Mouse (Mus musculus): ENCODE results near the gene Carhsp1. TPM values are rescaled to one million over a fixed set of nuclear protein-coding genes. Genes with fewer than 3 reads are reported as not detected.
A peak's percentile ranks its signal among the peaks of the same experiment; 100 is the strongest.

The Carhsp1 gene
- polyA plus RNA-seq, 1 experiment from 2014 or later: 132 TPM

DNA sequence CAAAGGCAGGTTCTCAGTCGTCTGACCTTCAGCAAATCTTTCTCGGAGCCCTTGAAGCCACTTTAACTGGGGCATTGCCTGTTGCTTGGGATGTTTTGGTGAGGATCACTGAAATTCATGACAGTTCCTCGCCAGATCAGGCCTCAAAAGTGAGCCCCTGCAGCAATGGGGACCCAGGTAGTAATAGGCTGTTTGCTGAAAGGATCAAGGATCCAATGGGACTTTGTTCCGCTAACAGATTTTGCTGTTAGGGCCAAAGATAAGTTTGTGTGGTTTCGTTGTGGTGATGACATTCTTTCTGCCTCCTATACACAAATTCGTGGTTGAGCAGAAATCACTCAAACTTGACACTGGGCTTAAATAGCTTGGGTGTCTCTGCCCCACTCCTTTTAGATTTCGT, 33.8 kb downstream of the Carhsp1 start:
- H3K27ac ChIP-seq: no peak overlapping the region

GRCm38 (mm10) chr16:8637217-8638051, 34.5 kb downstream of the Carhsp1 start, which contains the start of the genes Pmm2 and Tmem186:
Gene Pmm2, plus strand, starts transcription at chr16:8637674.
Gene Tmem186, minus strand, starts transcription at chr16:8637712.
- no peaks in the 10 kb centered on the region for H3K27me3 ChIP-seq
- peaks cover 16% of the 10 kb centered on the region; the same call in 1 of the 2 replicates for H3K4me1 ChIP-seq (replicated peaks)
- peak within 1 kb of the TSS; percentile 85 for H3K4me2 ChIP-seq
- H3K4me3 ChIP-seq (replicated peaks): peak within 1 kb of the TSS; percentile 78
- no peaks in the 10 kb centered on the region for H3K9me3 ChIP-seq
- H3K27ac ChIP-seq: peak within 1 kb of the TSS; percentile 87
- under 1% methylated on average over 59 of the region's 59 CpGs for WGBS
- ATAC-seq (ENCODE audit: insufficient number of reproducible peaks, insufficient read depth, low FRiP score, low TSS enrichment, low read depth): peak; percentile 92
- peaks cover 41% of the 10 kb centered on the region for H3K36me3 ChIP-seq
- peak within 1 kb of the TSS; percentile 79 for H3K9ac ChIP-seq (replicated peaks)

More for the DNA sequence above, 33.8 kb downstream of the Carhsp1 start:
- Histone ChIP-seq H3K4me1 (replicated peaks) (peaks cover 16% of the 10 kb centered on the region; the same call in 1 of the 2 replicates), H3K27me3 (no peaks in the 10 kb centered on the region), H3K4me2 (peak overlapping the region; percentile 85), H3K36me3 (peaks cover 43% of the 10 kb centered on the region), H3K9me3 (no peaks in the 10 kb centered on the region), H3K9ac (replicated peaks) (peak overlapping the region; percentile 76), H3K4me3 (replicated peaks) (peak overlapping the region; percentile 78)
- no peak for ATAC-seq (ENCODE audit: insufficient number of reproducible peaks, insufficient read depth, low FRiP score, low TSS enrichment, low read depth)
- WGBS: 48% methylated on average over 7 of the region's 7 CpGs

DNA sequence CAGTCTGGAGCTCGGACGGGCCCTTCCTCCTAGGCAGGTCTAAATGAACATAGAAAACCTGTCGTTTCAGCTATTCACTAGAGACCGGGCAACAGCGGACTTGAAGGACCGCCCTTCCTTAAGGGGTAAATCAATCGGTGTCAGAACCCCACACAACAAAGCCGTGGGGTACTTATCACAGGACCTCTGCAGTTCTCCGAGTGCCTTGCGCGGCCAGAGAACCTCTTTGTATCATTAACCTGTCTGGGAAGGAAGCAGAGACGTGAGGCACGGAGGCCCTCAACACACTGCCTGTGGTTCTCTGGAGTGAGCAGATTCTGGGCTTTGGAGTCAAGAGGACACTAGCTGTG, 35.1 kb downstream of the Carhsp1 start:
- H3K36me3 ChIP-seq: peaks cover 47% of the 10 kb centered on the region
- peak; percentile 39; the same call in 1 of the 2 replicates for ATAC-seq (ENCODE audit: insufficient number of reproducible peaks, insufficient read depth, low FRiP score, low TSS enrichment, low read depth)

GRCm38 (mm10) chr16:8631428-8631827, 40.5 kb downstream of the Carhsp1 start:
- Histone ChIP-seq H3K4me3 (replicated peaks) (no peak overlapping the region), H3K36me3 (peaks cover 32% of the 10 kb centered on the region)
- 93% methylated on average over 5 of the region's 5 CpGs for WGBS

More for the DNA sequence above, 35.1 kb downstream of the Carhsp1 start:
- peak overlapping the region; percentile 79 for H3K9ac ChIP-seq (replicated peaks)
- peak overlapping the region; percentile 87 for H3K27ac ChIP-seq
- under 1% methylated on average over 13 of the region's 13 CpGs for WGBS
- peak overlapping the region; percentile 78 for H3K4me3 ChIP-seq (replicated peaks)
- peak overlapping the region; percentile 85 for H3K4me2 ChIP-seq
- no peaks in the 10 kb centered on the region for H3K27me3 ChIP-seq
- peaks cover 16% of the 10 kb centered on the region; the same call in 1 of the 2 replicates for H3K4me1 ChIP-seq (replicated peaks)
- no peaks in the 10 kb centered on the region for H3K9me3 ChIP-seq

GRCm38 (mm10) chr16:8630419-8630818, 41.5 kb downstream of the Carhsp1 start:
- Histone ChIP-seq H3K4me1 (replicated peaks) (no peaks in the 10 kb centered on the region; the same call in 1 of the 2 replicates), H3K9ac (replicated peaks) (no peak overlapping the region), H3K9me3 (no peaks in the 10 kb centered on the region), H3K4me2 (no peak overlapping the region), H3K36me3 (peaks cover 26% of the 10 kb centered on the region), H3K27me3 (no peaks in the 10 kb centered on the region), H3K27ac (no peak overlapping the region), H3K4me3 (replicated peaks) (no peak overlapping the region)
- no peak for ATAC-seq (ENCODE audit: insufficient number of reproducible peaks, insufficient read depth, low FRiP score, low TSS enrichment, low read depth)
- 81% methylated on average over 2 of the region's 2 CpGs for WGBS

More at GRCm38 (mm10) chr16:8631428-8631827, 40.5 kb downstream of the Carhsp1 start:
- H3K4me2 ChIP-seq: no peak overlapping the region
- H3K4me1 ChIP-seq (replicated peaks): peaks cover 7% of the 10 kb centered on the region; the same call in 1 of the 2 replicates
- ATAC-seq (ENCODE audit: insufficient number of reproducible peaks, insufficient read depth, low FRiP score, low TSS enrichment, low read depth): no peak
- no peak overlapping the region for H3K27ac ChIP-seq
- no peaks in the 10 kb centered on the region for H3K9me3 ChIP-seq
- no peaks in the 10 kb centered on the region for H3K27me3 ChIP-seq
- H3K9ac ChIP-seq (replicated peaks): no peak overlapping the region

GRCm38 (mm10) chr16:8620315-8621115, 51.4 kb downstream of the Carhsp1 start:
- no peaks in the 10 kb centered on the region for H3K9me3 ChIP-seq
- peaks cover 30% of the 10 kb centered on the region for H3K36me3 ChIP-seq
- no peak overlapping the region for H3K27ac ChIP-seq
- H3K4me2 ChIP-seq: no peak overlapping the region
- H3K4me1 ChIP-seq (replicated peaks): no peaks in the 10 kb centered on the region
- no peaks in the 10 kb centered on the region for H3K27me3 ChIP-seq
- no peak overlapping the region for H3K9ac ChIP-seq (replicated peaks)
- ATAC-seq (ENCODE audit: insufficient number of reproducible peaks, insufficient read depth, low FRiP score, low TSS enrichment, low read depth): no peak
- 84% methylated on average over 16 of the region's 16 CpGs for WGBS
- no peak overlapping the region for H3K4me3 ChIP-seq (replicated peaks)

DNA sequence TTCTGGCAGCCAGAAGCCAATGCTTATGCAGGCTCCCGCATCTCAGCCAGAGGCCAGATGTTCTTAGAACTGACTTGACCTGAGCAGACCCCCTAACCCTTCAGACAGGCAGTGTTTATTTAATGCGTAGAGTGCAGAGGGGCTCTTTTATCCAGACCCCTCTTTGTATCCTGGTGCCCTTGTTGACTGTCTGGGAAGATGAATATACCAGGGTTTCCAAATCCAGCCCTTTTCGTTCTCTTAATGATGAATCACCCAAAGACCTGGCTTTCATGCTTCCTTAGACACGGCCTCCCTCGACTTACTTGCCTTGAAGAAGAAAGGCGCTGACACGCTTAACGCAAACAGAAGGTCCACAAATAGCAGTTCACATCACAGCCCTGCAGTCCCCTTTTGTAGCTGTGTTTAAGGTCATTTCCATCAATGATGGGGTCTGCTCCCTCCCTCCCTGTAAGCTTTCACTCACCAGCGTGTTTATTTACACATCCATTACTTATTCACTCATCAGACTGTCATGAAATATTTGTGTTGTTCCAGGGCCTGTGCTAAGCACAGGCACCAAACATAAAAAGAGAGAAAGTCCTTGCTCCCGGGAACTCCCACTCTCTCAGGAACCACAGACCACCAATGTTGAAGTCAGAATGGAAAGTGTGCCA, 52.2 kb downstream of the Carhsp1 start:
- Histone ChIP-seq H3K4me3 (replicated peaks) (no peak overlapping the region), H3K9me3 (no peaks in the 10 kb centered on the region), H3K4me2 (no peak overlapping the region), H3K27ac (no peak overlapping the region), H3K36me3 (peaks cover 30% of the 10 kb centered on the region), H3K27me3 (no peaks in the 10 kb centered on the region), H3K4me1 (replicated peaks) (no peaks in the 10 kb centered on the region), H3K9ac (replicated peaks) (no peak overlapping the region)
- ATAC-seq (ENCODE audit: insufficient number of reproducible peaks, insufficient read depth, low FRiP score, low TSS enrichment, low read depth): no peak
- 42% methylated on average over 10 of the region's 10 CpGs for WGBS

- H3K9me3 ChIP-seq: no peaks in the 10 kb centered on the region
- peaks cover 34% of the 10 kb centered on the region for H3K36me3 ChIP-seq
- H3K27ac ChIP-seq: no peak overlapping the region
- no peaks in the 10 kb centered on the region for H3K27me3 ChIP-seq
- 85% methylated on average over 3 of the region's 3 CpGs for WGBS
- H3K4me2 ChIP-seq: no peak overlapping the region
- no peaks in the 10 kb centered on the region for H3K4me1 ChIP-seq (replicated peaks)
- no peak for ATAC-seq (ENCODE audit: insufficient number of reproducible peaks, insufficient read depth, low FRiP score, low TSS enrichment, low read depth)
- H3K9ac ChIP-seq (replicated peaks): no peak overlapping the region
- H3K4me3 ChIP-seq (replicated peaks): no peak overlapping the region
These were observed 58.5 kb downstream of the Carhsp1 start for GRCm38 (mm10) chr16:8613447-8613846.

- no peak overlapping the region for H3K4me2 ChIP-seq
- H3K27me3 ChIP-seq: no peaks in the 10 kb centered on the region
- no peaks in the 10 kb centered on the region for H3K4me1 ChIP-seq (replicated peaks)
- no peaks in the 10 kb centered on the region for H3K9me3 ChIP-seq
- no peak overlapping the region for H3K4me3 ChIP-seq (replicated peaks)
- no peak overlapping the region for H3K27ac ChIP-seq
- H3K9ac ChIP-seq (replicated peaks): no peak overlapping the region
- no peak for ATAC-seq (ENCODE audit: insufficient number of reproducible peaks, insufficient read depth, low FRiP score, low TSS enrichment, low read depth)
- peaks cover 35% of the 10 kb centered on the region for H3K36me3 ChIP-seq
- WGBS: 70% methylated on average over 4 of the region's 4 CpGs
These were observed 58.9 kb downstream of the Carhsp1 start for GRCm38 (mm10) chr16:8613039-8613438.

DNA sequence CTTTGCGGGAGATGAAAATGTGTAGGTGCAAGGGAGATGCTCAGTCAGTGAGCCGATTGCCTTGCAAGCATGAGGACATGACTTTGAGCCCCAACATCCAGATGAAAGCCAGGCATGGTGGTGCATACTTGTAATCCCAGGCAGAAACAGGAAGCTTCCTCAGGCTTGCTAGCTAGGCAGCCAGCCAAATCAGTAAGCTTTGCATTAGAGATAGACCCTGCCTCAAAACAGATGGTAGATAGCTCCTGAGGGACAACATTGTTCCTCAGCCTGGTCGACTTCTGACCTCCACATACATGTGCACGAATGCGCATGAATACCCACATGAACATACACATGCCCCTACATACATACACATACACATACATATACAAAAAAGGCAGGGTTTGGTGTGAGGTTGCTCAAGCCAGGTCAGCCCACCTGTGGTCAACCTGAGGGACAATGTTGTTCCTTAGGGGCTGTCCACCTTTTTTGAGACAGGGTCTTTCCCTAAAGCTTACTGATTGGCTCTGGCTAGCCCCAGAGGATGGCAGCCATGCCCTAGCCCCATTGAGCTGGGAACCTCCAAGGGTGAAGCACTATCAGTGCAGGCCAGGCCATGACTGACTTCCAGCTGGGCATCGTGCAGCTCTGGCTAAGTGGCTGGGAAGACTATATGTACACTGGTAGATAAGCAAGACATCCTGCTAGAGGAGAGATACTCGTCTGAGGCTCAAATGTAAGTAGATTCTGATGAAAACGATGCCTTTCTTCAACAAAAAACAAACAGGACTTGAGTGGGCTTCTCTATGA, 59.5 kb downstream of the Carhsp1 start:
- Histone ChIP-seq H3K4me2 (no peak overlapping the region), H3K4me1 (replicated peaks) (no peaks in the 10 kb centered on the region), H3K36me3 (peaks cover 40% of the 10 kb centered on the region), H3K9ac (replicated peaks) (no peak overlapping the region), H3K27ac (no peak overlapping the region), H3K4me3 (replicated peaks) (no peak overlapping the region), H3K9me3 (no peaks in the 10 kb centered on the region), H3K27me3 (no peaks in the 10 kb centered on the region)
- ATAC-seq (ENCODE audit: insufficient number of reproducible peaks, insufficient read depth, low FRiP score, low TSS enrichment, low read depth): no peak
- WGBS: 87% methylated on average over 8 of the region's 8 CpGs

All from limb, embryonic 12.5 days (tissue).